Mouse (Mus musculus) CD4-positive naive resting alpha-beta T cell, adult 76 days (primary cell): ENCODE measurements around the gene Dpp8. TPM values are rescaled to one million over a fixed set of nuclear protein-coding genes. Genes with fewer than 3 reads are reported as not detected.

Experiments used
- total RNA-seq: library from RNA; stranded (reverse); gene quantifications from one replicate; pipeline ENCODE4 v1.2.4, GENCODE M21; 2023

Dpp8 gene
- total RNA-seq: 68.2 TPM

DNA sequence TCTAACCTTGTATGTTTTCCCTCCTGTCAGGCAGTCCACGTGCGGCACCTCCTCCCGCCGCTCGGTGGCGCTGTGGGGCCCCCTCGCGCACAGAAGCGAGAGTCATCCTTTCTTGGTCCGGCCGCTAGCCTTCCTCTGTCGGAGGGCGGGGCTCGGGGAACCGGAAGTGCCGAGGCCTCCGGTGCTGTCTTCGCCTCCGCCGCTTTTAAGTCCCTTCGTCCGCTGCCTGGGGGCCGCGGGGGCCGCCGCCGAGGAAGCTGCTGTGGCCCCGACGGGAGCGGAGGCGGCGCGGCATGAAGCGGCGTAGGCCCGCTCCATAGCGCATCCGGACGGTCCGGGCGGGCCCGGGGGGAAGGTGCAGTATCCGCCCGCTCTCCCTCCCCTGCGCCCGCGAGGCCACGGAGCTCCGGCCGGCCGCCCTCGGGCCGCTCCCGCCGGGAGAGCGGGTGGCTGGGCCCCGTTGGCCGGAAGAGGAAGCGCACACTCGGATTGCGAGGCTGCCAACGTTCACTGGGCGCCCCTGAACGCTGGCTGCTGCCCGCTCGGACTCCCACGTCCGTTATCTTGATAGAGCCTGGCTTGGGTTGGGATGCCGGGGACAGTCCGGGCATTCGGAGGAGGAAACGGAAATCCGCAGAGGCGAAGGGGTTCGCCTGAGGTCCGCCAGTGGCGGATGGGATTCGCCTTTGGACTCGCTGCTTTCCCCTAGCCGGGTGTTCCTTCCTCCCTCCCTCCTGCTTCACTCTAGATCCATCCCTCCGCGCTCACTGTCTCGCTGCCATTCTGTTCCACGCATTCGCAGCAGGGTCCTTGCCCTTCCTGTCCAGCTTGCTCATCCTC, at the start of gene Dpp8:
Dpp8 (plus strand) TSS at position 146 of the 840 bp plus-strand sequence.

DNA sequence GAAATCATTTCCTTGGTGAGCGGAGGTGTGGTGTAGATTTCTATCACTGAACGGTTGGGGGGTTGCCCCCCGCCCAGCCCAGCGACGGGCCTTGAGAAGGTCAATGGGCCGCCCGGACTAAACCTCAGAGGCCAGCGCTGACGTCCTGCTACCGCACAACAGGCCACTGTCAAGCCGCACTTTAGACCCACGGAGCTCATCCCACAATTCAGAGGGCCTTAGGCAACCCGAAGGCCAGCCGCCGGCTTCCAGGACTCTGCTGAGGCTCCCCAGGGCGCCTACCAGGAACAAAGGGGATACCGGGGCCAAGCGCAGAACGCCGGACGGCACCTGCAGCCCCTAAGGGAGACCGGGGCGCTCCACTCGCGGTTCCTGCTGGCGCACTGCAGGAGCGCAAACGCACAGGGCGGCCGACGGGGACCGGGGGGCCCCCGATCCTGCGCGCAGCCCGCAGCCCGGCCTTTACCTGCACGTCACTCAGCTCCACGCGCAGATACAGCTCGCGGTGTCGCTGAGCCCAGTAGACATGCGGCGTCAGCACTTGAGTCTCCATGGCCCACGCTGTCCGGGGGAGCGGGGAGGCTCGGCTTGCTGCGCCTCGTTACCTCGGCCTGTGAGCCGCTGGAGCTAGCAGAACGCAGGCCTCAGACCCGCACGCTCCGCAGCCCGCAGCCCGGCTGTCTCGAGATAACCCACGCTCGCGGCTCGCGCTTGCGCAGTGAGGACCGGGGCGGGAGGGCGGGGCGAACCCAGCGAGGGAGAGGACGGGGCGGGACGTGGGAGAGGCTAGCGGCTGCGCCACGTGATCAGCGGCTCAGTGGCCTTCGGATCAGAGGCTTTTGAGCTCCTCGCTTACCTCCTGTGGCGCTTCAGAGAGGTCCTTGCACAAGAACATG, 11.0 kb upstream of the Dpp8 start, which contains the start of gene Hacd3:
Hacd3 (minus strand) TSS at position 703 of the 896 bp plus-strand sequence.

GRCm38 (mm10) chr9:65100991-65101685, 68.9 kb downstream of the Dpp8 start, which contains the start of gene Igdcc4:
Gene Igdcc4, plus strand, starts transcription at chr9:65101486.

Other genes with a start within 250 kb of the Dpp8 start
- gene Dennd4a, start 221.1 kb upstream of the Dpp8 start, total RNA-seq: 180 TPM
- not detected for gene Slc24a1, start 80.8 kb upstream of the Dpp8 start, total RNA-seq
- 33.9 TPM for gene Ints14, start 71.5 kb upstream of the Dpp8 start, total RNA-seq
- 40.7 TPM for gene Hacd3, start 10.7 kb upstream of the Dpp8 start, total RNA-seq
- gene Igdcc4, start 69.1 kb downstream of the Dpp8 start, total RNA-seq: not detected
- gene Igdcc3, start 108.8 kb downstream of the Dpp8 start, total RNA-seq: not detected
- gene Parp16, start 162.9 kb downstream of the Dpp8 start, total RNA-seq: 5.6 TPM
- gene Cilp, start 232.8 kb downstream of the Dpp8 start, total RNA-seq: not detected